Mouse (Mus musculus) midbrain, embryonic 10.5 days (tissue): Measurements from ENCODE around the gene Efhd2. TPM values are rescaled to one million over a fixed set of nuclear protein-coding genes. Genes with fewer than 3 reads are reported as not detected.

Source experiments
- DNase-seq: peaks from one replicate; pipeline ENCODE4 v3.0.0-alpha.2; 2017; ENCODE audit warnings: low spot score
- H3K27ac ChIP-seq: fragments of 300-500 bp; sonication (generic); replicated peaks from 2 replicates; pipeline ENCODE4 v1.5.1; 2016; ENCODE audit warnings: mild to moderate bottlenecking
- H3K27me3 ChIP-seq: fragments of 300-500 bp; sonication (generic); 2 replicates; pipeline ENCODE4 v1.6.1; 2016; ENCODE audit warnings: low read depth, mild to moderate bottlenecking; ENCODE audit not compliant: poor library complexity, severe bottlenecking
- H3K36me3 ChIP-seq: fragments of 300-500 bp; sonication (generic); 2 replicates; pipeline ENCODE4 v1.6.1; 2016; ENCODE audit warnings: mild to moderate bottlenecking, moderate library complexity
- H3K4me1 ChIP-seq: fragments of 300-500 bp; sonication (generic); 2 replicates; pipeline ENCODE4 v1.6.1; 2016
- H3K4me3 ChIP-seq: fragments of 300-500 bp; sonication (generic); 2 replicates; pipeline ENCODE4 v1.5.1; 2016; ENCODE audit warnings: mild to moderate bottlenecking, moderate library complexity
- H3K9me3 ChIP-seq: fragments of 300-500 bp; sonication (generic); replicated peaks from 2 replicates; pipeline ENCODE4 v1.6.1; 2016; ENCODE audit warnings: mild to moderate bottlenecking
- WGBS: fragments of 180-500 bp; shearing (Covaris S2); methylation state at CpG from one replicate; pipeline ENCODE4 v1.1.7; 2016; 5-methylcytosine and 5-hydroxymethylcytosine counted together
- polyA plus RNA-seq: library from polyadenylated mRNA; unstranded; fragments of >200 nt; fragmentation: Nextera tagmentation; extraction: Ambion mirVana; gene quantifications from 2 replicates; pipeline ENCODE4 v1.2.1, GENCODE M21; 2016

Efhd2 gene
- polyA plus RNA-seq, 1 experiment from 2014 or later = 50.1 TPM

DNA sequence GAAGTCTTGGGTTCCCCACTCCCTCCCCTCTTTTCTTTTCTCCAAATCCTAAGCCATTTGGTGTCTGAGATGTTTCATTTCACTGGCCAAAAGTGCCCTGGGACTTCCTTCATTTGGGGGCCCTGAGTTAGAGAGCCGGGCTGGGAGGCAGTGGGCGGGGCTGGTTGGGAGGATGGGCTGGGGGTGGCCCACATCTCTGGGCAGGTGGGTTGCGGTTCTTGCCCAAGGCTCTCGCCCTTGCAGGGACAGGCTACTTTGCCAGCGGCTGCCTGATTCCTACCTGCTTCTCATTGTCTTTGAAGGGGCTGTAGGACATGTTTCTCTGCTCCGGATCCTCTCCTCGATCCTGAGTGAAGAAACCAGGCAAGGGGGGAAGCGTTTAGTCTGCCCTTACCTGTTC, 24.2 kb upstream of the Efhd2 start:
- 88% methylated on average over 8 of the region's 8 CpGs for WGBS
- no peaks in the 10 kb centered on the region for H3K36me3 ChIP-seq
- no peaks in the 10 kb centered on the region for H3K9me3 ChIP-seq
- H3K27me3 ChIP-seq = no peaks in the 10 kb centered on the region; the same call in 1 of the 2 replicates
- no peak for DNase-seq
- peak overlapping the region; percentile 97 for H3K27ac ChIP-seq
- no peak overlapping the region for H3K4me3 ChIP-seq
- peaks cover 79% of the 10 kb centered on the region for H3K4me1 ChIP-seq

DNA sequence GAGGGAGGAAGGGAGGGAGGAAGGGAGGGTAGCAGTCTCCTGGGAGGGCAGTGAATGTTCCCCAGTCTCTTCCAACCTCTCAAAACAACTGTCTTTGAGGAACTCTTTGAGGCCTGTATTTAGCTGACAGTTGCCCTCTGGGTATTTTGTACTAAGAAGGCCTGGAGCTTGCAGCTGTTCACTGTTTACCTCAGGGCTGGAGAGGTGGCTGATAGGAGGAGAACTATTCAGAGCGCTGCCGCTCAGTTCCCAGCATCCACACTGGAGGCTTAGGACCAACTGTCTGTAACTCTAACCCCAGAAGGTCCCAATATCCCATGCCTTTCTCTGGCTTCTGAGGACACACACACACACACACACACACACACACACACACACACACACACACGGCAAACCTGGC, 23.1 kb upstream of the Efhd2 start:
- Histone ChIP-seq H3K4me3 (no peak overlapping the region), H3K27me3 (no peaks in the 10 kb centered on the region), H3K36me3 (no peaks in the 10 kb centered on the region), H3K9me3 (no peaks in the 10 kb centered on the region), H3K4me1 (peaks cover 74% of the 10 kb centered on the region), H3K27ac (peak overlapping the region; percentile 97)
- DNase-seq = no peak
- WGBS = 67% methylated on average over 3 of the region's 3 CpGs

DNA sequence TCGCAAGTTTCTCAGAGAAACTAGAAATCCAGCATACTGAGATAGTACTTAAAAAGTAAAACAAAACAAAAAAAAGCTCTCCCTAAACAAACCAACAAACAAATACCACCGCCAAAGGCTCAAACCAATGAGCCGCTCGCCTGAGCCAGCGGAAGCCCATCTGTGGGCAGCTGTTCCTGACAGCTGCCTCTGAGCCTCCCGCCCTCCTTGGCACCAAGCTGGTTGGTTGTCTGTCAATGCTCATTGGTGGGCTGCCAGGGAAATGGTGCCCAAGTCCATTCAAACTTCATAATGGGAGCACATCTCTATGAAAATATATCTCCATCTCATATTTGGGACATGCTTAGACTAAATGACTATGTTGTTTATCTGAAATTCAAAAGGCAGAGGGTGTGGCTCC, 22.5 kb upstream of the Efhd2 start:
- peaks cover 68% of the 10 kb centered on the region for H3K4me1 ChIP-seq
- no peaks in the 10 kb centered on the region for H3K27me3 ChIP-seq
- WGBS = 85% methylated on average over 6 of the region's 6 CpGs
- no peak for DNase-seq
- H3K4me3 ChIP-seq = no peak overlapping the region
- no peaks in the 10 kb centered on the region for H3K9me3 ChIP-seq
- H3K27ac ChIP-seq = peak overlapping the region; percentile 97
- no peaks in the 10 kb centered on the region for H3K36me3 ChIP-seq

DNA sequence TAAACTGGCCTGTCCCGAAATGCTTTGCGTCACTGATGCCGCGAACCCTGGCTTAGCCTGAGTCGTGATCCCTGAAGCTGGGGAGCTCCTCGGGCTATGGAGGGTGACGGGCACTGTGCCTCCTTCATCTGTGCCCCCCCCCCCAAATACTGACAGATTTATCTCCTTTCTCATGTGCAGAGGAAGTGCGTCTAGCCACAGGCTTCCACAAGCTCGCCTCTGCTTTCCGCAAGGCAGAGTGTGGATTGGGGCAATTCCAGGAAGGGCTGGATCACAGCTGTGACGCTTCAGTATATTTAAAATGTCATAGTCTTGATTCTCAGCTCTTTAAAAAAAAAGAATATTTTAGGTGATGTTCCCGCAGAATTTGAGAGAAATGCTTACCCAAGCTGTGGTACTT, 21.1 kb upstream of the Efhd2 start:
- no peak for DNase-seq
- WGBS = 91% methylated on average over 12 of the region's 12 CpGs
- peak overlapping the region; percentile 63; the same call in 1 of the 2 replicates for H3K27ac ChIP-seq
- no peaks in the 10 kb centered on the region for H3K27me3 ChIP-seq
- no peaks in the 10 kb centered on the region for H3K36me3 ChIP-seq
- no peaks in the 10 kb centered on the region for H3K9me3 ChIP-seq
- H3K4me1 ChIP-seq = peaks cover 53% of the 10 kb centered on the region
- no peak overlapping the region for H3K4me3 ChIP-seq

DNA sequence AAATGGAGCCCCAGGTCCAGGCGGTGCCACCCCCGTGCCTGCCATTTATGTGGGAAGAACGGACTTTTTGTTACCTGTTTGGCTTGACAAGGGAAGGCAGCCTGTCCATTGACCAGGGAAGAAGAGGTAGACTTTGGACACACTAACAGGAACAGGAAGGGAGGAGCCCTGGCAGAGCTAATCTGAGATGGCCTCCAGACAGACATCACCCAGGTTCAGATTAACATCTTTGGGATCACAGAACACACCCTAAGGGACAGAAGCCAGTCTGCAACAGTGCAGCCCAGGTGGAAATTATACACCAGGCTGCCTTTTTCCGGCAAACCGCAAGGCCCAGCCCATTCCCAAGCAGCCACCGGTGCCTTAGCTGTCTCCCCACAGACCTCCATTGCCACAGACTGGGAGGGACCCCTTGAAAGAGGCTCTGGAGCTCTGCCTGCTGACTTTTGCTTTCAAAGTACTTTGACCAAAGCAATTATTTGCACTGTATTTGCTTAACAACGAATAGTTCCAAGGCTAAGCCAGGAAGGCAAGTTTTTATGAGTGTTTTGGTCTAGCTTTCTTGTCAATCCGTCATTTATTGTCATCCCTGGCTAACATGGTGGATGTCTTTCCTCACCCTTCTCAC, 18.6 kb upstream of the Efhd2 start:
- WGBS = 88% methylated on average over 8 of the region's 8 CpGs
- no peaks in the 10 kb centered on the region for H3K9me3 ChIP-seq
- H3K4me3 ChIP-seq = no peak overlapping the region
- H3K27ac ChIP-seq = peak overlapping the region; percentile 55
- no peaks in the 10 kb centered on the region for H3K36me3 ChIP-seq
- DNase-seq = no peak
- H3K27me3 ChIP-seq = no peaks in the 10 kb centered on the region
- peaks cover 28% of the 10 kb centered on the region for H3K4me1 ChIP-seq

DNA sequence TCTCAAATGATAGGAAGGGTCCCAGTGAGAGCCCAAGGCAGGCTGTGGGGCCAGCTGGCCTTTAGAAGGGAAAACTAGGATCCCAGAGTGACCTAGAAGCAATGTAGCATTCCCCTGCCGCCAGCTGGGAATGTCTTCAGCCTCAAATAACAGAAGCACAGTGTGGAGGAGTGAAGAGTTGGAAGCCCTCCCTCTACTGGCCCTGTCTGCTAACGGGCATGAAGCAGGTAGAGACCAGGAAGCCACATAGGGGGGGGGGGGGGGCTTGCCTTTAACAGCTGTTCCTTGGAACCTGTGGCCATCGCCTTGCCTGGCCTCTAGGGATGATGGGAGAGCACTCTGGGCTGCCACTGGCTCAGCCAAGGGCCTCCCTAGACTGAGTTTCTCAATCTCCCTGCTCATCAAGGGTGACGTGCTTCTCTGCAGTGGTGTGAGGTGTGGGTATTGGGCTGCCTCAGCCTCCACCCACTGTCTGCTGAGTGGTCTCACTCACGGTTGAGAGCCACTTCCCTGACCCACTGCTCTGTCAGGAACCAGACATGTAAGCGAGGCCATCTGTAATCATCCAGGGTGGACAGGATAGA, 11.8 kb upstream of the Efhd2 start:
- WGBS = 50% methylated on average over 6 of the region's 6 CpGs
- H3K4me1 ChIP-seq = peaks cover 19% of the 10 kb centered on the region
- H3K36me3 ChIP-seq = no peaks in the 10 kb centered on the region
- H3K9me3 ChIP-seq = no peaks in the 10 kb centered on the region
- no peak overlapping the region for H3K4me3 ChIP-seq
- DNase-seq = no peak
- no peaks in the 10 kb centered on the region for H3K27me3 ChIP-seq
- H3K27ac ChIP-seq = peak overlapping the region; percentile 52

DNA sequence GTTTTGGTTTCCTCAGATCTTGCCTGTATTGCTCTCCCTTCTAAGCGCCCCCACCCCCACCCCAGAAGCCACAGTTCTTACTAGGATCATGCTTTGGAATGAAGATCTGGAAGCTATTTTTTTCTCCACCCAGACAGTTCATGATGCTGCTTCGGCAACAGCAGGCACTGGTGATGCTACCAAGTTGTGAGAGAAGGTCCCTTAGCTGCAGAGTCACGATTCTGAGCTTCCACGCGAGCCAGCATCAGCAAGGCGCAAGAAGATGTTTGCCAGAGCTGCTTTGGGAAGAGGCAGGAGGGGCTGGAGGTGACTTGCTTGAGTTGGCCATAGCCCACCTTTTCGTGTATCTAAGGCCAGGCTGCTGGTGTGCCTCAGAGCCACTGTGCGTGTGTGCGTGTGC, 10.7 kb upstream of the Efhd2 start:
- DNase-seq = no peak
- no peaks in the 10 kb centered on the region for H3K36me3 ChIP-seq
- H3K4me3 ChIP-seq = no peak overlapping the region
- H3K27me3 ChIP-seq = no peaks in the 10 kb centered on the region
- WGBS = 86% methylated on average over 9 of the region's 9 CpGs
- H3K4me1 ChIP-seq = peaks cover 21% of the 10 kb centered on the region
- no peaks in the 10 kb centered on the region for H3K9me3 ChIP-seq
- no peak overlapping the region for H3K27ac ChIP-seq

DNA sequence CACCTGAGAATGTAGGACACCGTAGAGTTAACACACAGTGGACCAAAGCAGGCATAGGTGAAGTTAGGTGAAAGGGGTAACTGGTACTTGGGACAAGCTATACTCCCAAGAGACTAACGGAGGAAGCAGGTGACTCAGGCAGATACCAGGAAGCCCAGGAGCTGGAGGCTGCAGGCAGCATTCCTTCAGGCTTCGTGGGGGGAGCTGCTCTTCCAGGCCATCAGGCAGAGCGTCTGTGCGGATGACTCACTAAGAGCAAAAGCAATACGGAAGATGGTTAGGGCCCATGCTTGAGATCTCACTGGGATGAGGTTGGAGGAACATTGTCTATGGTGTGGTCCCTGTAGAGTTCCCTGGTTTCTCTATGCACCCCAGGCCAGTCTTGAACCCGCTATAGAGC, 8.1 kb upstream of the Efhd2 start:
- no peak for DNase-seq
- WGBS = 83% methylated on average over 7 of the region's 7 CpGs
- no peaks in the 10 kb centered on the region for H3K27me3 ChIP-seq

DNA sequence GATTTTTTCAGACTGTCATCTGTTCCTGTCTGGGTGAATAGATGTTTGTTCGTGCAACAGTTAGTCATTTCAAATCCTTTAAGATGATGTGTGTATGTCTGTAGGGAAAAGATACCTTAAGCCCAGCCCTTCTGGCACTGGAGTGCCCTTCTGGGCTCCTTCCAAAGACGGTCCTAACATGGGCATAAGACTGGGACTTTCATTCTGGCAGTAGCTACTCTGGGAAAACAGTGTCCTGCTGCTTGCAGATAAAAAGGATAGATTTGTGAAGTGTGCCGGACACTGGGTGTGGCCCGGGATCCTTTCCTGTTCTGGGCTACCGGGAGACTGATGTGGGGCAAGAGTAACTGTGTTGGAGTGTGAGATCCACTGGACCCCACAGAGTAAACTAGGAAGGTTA, 7.2 kb upstream of the Efhd2 start:
- Histone ChIP-seq H3K36me3 (no peaks in the 10 kb centered on the region), H3K27ac (no peak overlapping the region), H3K27me3 (no peaks in the 10 kb centered on the region; the same call in 1 of the 2 replicates), H3K4me3 (no peak overlapping the region), H3K9me3 (no peaks in the 10 kb centered on the region), H3K4me1 (peaks cover 25% of the 10 kb centered on the region)
- WGBS = 82% methylated on average over 5 of the region's 5 CpGs
- DNase-seq = no peak

More for the DNA sequence above, 8.1 kb upstream of the Efhd2 start:
- Histone ChIP-seq H3K36me3 (no peaks in the 10 kb centered on the region), H3K4me1 (peaks cover 27% of the 10 kb centered on the region), H3K4me3 (no peak overlapping the region), H3K9me3 (no peaks in the 10 kb centered on the region), H3K27ac (no peak overlapping the region)

DNA sequence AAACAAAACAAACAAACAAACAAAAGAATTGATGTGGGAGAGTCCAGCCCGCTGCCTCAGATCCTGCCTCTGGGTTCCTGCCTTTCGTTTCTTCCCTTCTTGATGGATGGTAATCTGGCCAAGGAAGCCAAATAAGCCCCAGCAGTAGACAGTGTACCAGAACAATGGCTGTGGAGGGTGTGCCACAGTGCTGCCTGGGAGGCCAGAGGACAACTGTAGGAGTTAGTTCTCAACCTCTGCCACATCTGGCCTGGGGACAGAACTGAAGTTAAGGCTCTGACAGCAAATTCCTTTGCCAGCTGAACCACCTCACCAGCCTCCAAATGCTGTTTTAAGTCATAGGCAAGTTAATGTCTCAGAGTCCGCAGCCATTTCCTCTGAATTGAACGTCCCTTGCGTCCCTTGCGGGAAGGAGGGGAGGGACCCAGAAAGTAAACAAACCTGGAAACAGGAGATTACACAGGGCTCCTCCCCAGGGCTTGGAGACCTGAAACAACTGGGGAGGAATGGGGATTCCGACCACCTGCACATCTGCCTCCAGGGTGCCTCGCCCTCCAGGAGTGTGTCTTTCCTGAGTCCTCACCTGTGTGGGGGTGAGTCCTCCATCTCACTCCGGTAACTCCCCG, 6.7 kb upstream of the Efhd2 start:
- Histone ChIP-seq H3K27ac (0 out of 2 replicates have a peak overlapping the region, but pooled peaks have one; percentile 14), H3K36me3 (no peaks in the 10 kb centered on the region), H3K4me3 (no peak overlapping the region), H3K4me1 (peaks cover 21% of the 10 kb centered on the region), H3K9me3 (no peaks in the 10 kb centered on the region), H3K27me3 (peaks cover 3% of the 10 kb centered on the region)
- no peak for DNase-seq
- WGBS = 65% methylated on average over 10 of the region's 10 CpGs

DNA sequence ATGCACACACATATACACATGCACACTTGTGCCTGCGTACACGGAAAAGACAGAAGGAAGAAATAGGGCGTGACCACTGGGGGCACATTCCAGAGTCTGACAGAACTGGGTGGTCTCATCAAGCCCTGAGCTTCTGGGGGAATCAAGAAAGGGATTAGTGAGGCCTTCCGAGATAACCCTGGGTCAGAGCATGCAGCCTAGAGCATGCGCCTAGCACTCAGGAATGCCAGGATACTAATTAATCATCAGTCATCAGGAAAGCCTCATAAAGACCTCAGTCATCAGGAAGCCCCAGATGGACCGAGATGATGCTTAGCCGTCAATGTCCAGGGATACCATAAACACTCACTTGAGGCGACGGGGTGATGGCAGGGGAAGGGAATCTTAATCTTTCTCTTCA, 5.2 kb upstream of the Efhd2 start:
- H3K27me3 ChIP-seq = peaks cover 13% of the 10 kb centered on the region
- no peaks in the 10 kb centered on the region for H3K9me3 ChIP-seq
- H3K4me3 ChIP-seq = no peak overlapping the region
- H3K36me3 ChIP-seq = no peaks in the 10 kb centered on the region
- DNase-seq = no peak
- H3K27ac ChIP-seq = no peak overlapping the region
- 77% methylated on average over 9 of the region's 9 CpGs for WGBS
- peaks cover 25% of the 10 kb centered on the region for H3K4me1 ChIP-seq

DNA sequence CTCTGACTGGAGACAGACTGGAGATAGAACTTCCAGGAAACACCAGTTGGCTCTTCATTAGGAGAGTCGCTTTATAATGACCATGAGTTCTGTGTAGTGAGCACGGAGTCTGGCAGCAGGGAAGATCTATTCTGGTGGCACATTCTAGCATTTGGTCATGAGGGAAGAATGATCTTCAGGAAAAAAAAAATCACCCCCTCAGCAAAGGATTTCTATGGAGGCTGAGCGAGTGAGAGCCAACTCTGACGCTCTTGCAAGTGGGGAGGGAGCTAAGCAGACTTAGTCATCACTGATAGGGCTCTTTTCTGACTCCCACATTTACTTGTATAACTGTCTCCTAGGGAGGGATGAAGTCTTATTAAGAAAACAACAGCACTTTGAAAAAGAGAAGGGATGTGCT, 4.4 kb upstream of the Efhd2 start:
- Histone ChIP-seq H3K4me1 (peaks cover 33% of the 10 kb centered on the region), H3K9me3 (no peaks in the 10 kb centered on the region), H3K4me3 (no peak overlapping the region), H3K27me3 (peaks cover 13% of the 10 kb centered on the region), H3K36me3 (no peaks in the 10 kb centered on the region), H3K27ac (no peak overlapping the region)
- WGBS = 85% methylated on average over 4 of the region's 4 CpGs
- no peak for DNase-seq

DNA sequence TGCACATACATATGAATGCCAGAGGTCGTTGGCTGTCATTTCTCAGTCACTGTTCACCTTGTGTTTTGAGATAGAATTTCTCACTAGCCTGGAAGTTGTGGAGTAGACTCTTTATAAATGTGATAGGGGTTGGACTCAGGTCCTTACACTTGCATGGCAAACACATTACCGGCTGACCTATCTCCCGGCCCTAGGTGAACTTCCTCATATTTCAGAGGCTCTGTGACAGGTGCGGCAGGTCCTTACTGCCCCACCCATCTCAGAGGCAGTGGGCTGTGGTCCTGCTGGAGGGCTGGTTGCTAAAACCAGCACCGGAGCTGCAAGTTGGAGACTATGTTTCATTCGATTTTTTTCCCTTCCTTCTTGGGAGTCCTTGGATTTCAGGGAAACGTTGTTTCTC, 3.9 kb upstream of the Efhd2 start:
- Histone ChIP-seq H3K9me3 (no peaks in the 10 kb centered on the region), H3K27ac (no peak overlapping the region), H3K27me3 (peaks cover 16% of the 10 kb centered on the region), H3K36me3 (no peaks in the 10 kb centered on the region), H3K4me1 (peaks cover 38% of the 10 kb centered on the region), H3K4me3 (no peak overlapping the region)
- no peak for DNase-seq
- 81% methylated on average over 7 of the region's 7 CpGs for WGBS
